Mouse (Mus musculus) C2C12 (cell line): ENCODE measurements around the gene Tmc2. TPM values are rescaled to one million over a fixed set of nuclear protein-coding genes. Genes with fewer than 3 reads are reported as not detected.

Source experiments
- H3K27me3 ChIP-seq: one replicate; pipeline ENCODE4 v1.6.1; 2011; ENCODE audit not compliant: control insufficient read depth, insufficient read depth, insufficient read length
- H3K36me3 ChIP-seq: one replicate; pipeline ENCODE4 v1.6.1; 2011; ENCODE audit not compliant: control insufficient read depth, insufficient read depth
- H3K4me3 ChIP-seq: one replicate; pipeline ENCODE4 v1.5.1; 2011; ENCODE audit warnings: mild to moderate bottlenecking, control low read depth; ENCODE audit not compliant: poor library complexity, insufficient read depth, severe bottlenecking
- H3K79me2 ChIP-seq: one replicate; pipeline ENCODE4 v1.6.1; 2011; ENCODE audit not compliant: control insufficient read depth, insufficient read depth
- H3K79me3 ChIP-seq: one replicate; pipeline ENCODE4 v1.6.1; 2011; ENCODE audit warnings: low read depth, control low read depth
- H3ac ChIP-seq: one replicate; pipeline ENCODE3; 2011; ENCODE audit warnings: low read depth; ENCODE audit not compliant: control insufficient read depth, insufficient read length
- CEBPB ChIP-seq: IDR thresholded peaks from one replicate; pipeline ENCODE4 v1.6.1; 2011; ENCODE audit warnings: low read depth, mild to moderate bottlenecking, control low read depth, moderate library complexity
- CTCF ChIP-seq: IDR thresholded peaks from one replicate; pipeline ENCODE4 v1.5.1; 2011; ENCODE audit not compliant: control insufficient read depth, insufficient read depth, insufficient read length
- FOSL1 ChIP-seq: IDR thresholded peaks from one replicate; pipeline ENCODE4 v1.8.0; 2011; ENCODE audit warnings: mild to moderate bottlenecking, low read length; ENCODE audit not compliant: poor library complexity, insufficient read depth, severe bottlenecking
- MAX ChIP-seq: IDR thresholded peaks from one replicate; pipeline ENCODE4 v1.6.1; 2011; ENCODE audit warnings: mild to moderate bottlenecking, control low read depth
- MYOD1 ChIP-seq: IDR thresholded peaks from one replicate; pipeline ENCODE4 v1.6.1; 2011; ENCODE audit warnings: low read depth; ENCODE audit not compliant: control insufficient read depth, insufficient read length
- MYOG ChIP-seq: IDR thresholded peaks from one replicate; pipeline ENCODE4 v1.6.1; 2011; ENCODE audit not compliant: control insufficient read depth, insufficient read length; ENCODE audit errors: extremely low read depth
- USF1 ChIP-seq: IDR thresholded peaks from one replicate; pipeline ENCODE4 v1.6.1; 2011; ENCODE audit warnings: low read depth, mild to moderate bottlenecking, control low read depth, moderate library complexity
- polyA plus RNA-seq: library from polyadenylated mRNA; unstranded; fragments of >200 nt; fragmentation: generic; extraction: Trizol; gene quantifications from one replicate; pipeline ENCODE4 v1.2.1, GENCODE M21; 2012; ENCODE audit warnings: missing spikeins

Gene Tmc2
- polyA plus RNA-seq, 1 experiment: not detected

GRCm38 (mm10) chr2:130262398-130262797, 67.4 kb downstream of the Tmc2 start:
- no peak for TF ChIP-seq FOSL1
- TF ChIP-seq CEBPB: no peak
- TF ChIP-seq USF1: no peak
- TF ChIP-seq MAX: no peak
- no peak for TF ChIP-seq CTCF
- no peak for TF ChIP-seq MYOD1
- no peak for TF ChIP-seq MYOG
- Histone ChIP-seq H3K79me3 (no peaks in the 10 kb centered on the region), H3ac (no peak overlapping the region), H3K36me3 (no peaks in the 10 kb centered on the region), H3K4me3 (no peak overlapping the region), H3K27me3 (peaks cover 29% of the 10 kb centered on the region), H3K79me2 (no peaks in the 10 kb centered on the region)

- peaks cover 22% of the 10 kb centered on the region for H3K27me3 ChIP-seq
- no peak overlapping the region for H3ac ChIP-seq
- no peaks in the 10 kb centered on the region for H3K79me2 ChIP-seq
- H3K36me3 ChIP-seq: no peaks in the 10 kb centered on the region
- H3K4me3 ChIP-seq: no peak overlapping the region
- no peak for TF ChIP-seq CEBPB
- TF ChIP-seq CTCF: no peak
- no peak for TF ChIP-seq FOSL1
- no peak for TF ChIP-seq MAX
- no peak for TF ChIP-seq USF1
- no peak for TF ChIP-seq MYOG
- no peak for TF ChIP-seq MYOD1
- no peaks in the 10 kb centered on the region for H3K79me3 ChIP-seq
Measured at GRCm38 (mm10) chr2:130265520-130265919, 70.5 kb downstream of the Tmc2 start.

- Histone ChIP-seq H3K4me3 (no peak overlapping the region), H3K79me3 (peaks cover under 1% of the 10 kb centered on the region), H3K79me2 (peaks cover 4% of the 10 kb centered on the region), H3ac (no peak overlapping the region), H3K27me3 (peaks cover 5% of the 10 kb centered on the region), H3K36me3 (no peaks in the 10 kb centered on the region)
- TF ChIP-seq MYOD1: no peak
- TF ChIP-seq CTCF: no peak
- no peak for TF ChIP-seq CEBPB
- TF ChIP-seq USF1: no peak
- TF ChIP-seq FOSL1: no peak
- TF ChIP-seq MAX: no peak
- TF ChIP-seq MYOG: no peak
Measured at GRCm38 (mm10) chr2:130268074-130268473, 73.1 kb downstream of the Tmc2 start.

- peak overlapping the region; percentile 95 for H3K4me3 ChIP-seq
- H3K27me3 ChIP-seq: no peaks in the 10 kb centered on the region
- peak; percentile 96 for TF ChIP-seq MAX
- TF ChIP-seq CEBPB: no peak
- no peak for TF ChIP-seq MYOG
- TF ChIP-seq USF1: peak; percentile 61
- TF ChIP-seq MYOD1: no peak
- TF ChIP-seq FOSL1: no peak
- TF ChIP-seq CTCF: no peak
- H3K36me3 ChIP-seq: peaks cover 41% of the 10 kb centered on the region
- H3ac ChIP-seq: peak overlapping the region; percentile 74
- H3K79me2 ChIP-seq: peaks cover 53% of the 10 kb centered on the region
- H3K79me3 ChIP-seq: peaks cover 46% of the 10 kb centered on the region
Measured at GRCm38 (mm10) chr2:130273732-130274131, 78.7 kb downstream of the Tmc2 start.

GRCm38 (mm10) chr2:130274149-130274861, 79.3 kb downstream of the Tmc2 start, which contains the start of gene Nop56:
Gene Nop56 (plus strand): TSS chr2:130274430.
- H3K79me3 ChIP-seq: peaks cover 46% of the 10 kb centered on the region
- peak within 1 kb of the TSS; percentile 95 for H3K4me3 ChIP-seq
- no peak for TF ChIP-seq FOSL1
- TF ChIP-seq MAX: peak; percentile 40
- TF ChIP-seq USF1: peak; percentile 32
- peaks cover 53% of the 10 kb centered on the region for H3K79me2 ChIP-seq
- H3K36me3 ChIP-seq: peaks cover 44% of the 10 kb centered on the region
- H3K27me3 ChIP-seq: no peaks in the 10 kb centered on the region
- peak within 1 kb of the TSS; percentile 86 for H3ac ChIP-seq
